Mouse (Mus musculus) fat pad, adult 2 months (tissue): ENCODE results near the gene Cyp46a1.

Experiments
- DNase-seq: peaks from one replicate; pipeline ENCODE4 v3.0.0-alpha.2; 2011; ENCODE audit warnings: low read depth, low spot score; ENCODE audit errors: extremely low read depth

Gene Cyp46a1

DNA sequence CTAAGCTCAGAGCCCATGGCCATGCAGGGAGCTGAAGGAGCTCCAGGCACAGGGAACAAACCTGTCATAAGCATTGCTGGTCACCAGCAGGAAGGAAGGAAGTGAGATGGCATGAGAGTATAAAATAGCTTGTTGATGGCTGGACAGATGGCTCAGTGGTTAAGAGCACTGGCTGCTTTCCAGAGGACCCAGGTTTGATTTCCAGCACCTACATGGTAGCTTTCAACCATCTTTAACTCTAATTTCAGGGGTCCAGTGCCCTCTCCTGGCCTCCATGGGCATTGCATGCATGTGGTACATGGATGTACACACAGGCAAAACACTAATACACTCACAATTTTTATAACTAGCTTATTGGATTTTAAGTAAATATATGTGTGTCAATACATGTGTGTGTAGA, 21.8 kb downstream of the Cyp46a1 start:
- no peak for DNase-seq

GRCm38 (mm10) chr12:108363796-108364195, 29.6 kb downstream of the Cyp46a1 start:
- no peak for DNase-seq

- peak; percentile 31 for DNase-seq
Measured at GRCm38 (mm10) chr12:108365340-108365739, 31.2 kb downstream of the Cyp46a1 start.

GRCm38 (mm10) chr12:108365868-108366267, 31.7 kb downstream of the Cyp46a1 start:
- peak; percentile 28 for DNase-seq

GRCm38 (mm10) chr12:108367909-108368308, 33.7 kb downstream of the Cyp46a1 start:
- DNase-seq: no peak

- no peak for DNase-seq
Measured at GRCm38 (mm10) chr12:108368921-108369320, 34.7 kb downstream of the Cyp46a1 start.

- no peak for DNase-seq
Measured at GRCm38 (mm10) chr12:108370596-108371428, 36.6 kb downstream of the Cyp46a1 start, which contains the start of gene Eml1. Gene Eml1, plus strand, starts transcription at chr12:108370957.

DNA sequence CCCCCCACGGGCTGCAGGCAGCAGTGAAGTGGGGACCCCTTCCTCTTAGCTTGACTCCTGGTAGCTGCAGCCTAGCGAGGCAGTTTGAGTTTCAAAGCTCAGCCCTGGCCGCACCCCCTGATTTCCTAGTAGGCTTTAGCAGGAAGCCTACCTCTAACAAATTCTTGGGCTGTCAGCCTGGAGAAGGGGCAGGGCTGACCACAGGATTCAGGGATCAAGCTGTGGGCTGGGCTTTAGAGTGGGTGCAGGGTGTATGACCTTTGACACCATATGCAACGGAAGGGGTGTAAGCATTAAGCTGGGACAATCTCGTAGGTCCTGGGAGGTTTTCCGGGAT, 37.2 kb downstream of the Cyp46a1 start:
- no peak for DNase-seq

DNA sequence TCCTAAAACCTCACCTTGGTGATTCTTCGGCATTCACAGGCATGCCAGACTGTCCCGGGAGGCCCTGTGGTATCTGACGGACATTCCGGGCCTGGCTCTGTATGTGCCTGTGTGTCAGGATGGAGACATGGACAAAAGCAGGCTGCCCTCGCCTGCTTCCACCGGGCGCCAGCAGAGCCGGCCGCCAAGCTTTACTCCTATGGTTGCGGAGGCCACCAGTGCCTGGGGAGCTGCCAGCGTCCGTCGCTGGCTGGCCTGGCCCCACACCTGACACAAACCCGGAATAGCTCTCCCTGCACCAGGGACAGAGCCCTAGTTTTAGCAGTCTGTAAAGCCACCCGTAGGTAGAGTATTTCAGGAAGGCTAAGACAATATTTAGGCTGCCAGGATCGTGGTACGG, 38.1 kb downstream of the Cyp46a1 start:
- no peak for DNase-seq

DNA sequence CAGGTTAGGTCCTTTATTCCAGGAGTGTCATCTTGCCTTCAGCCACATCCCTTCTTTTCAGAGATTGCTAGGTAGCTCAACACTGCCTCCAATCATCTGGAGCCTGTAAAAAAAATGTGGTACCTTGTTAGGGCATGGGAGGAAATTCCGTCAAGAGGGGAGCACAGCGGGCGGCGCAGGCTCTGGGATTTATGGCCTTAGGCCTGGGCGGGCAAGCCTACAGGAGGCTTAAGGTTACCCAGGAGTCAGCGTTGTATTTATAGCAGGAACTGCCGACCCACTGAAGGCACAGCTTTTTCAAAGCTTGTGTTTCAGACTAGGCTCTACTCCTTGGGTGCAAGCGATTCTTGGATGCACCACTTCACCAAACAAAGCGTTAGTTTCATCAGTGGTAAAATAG, 39.4 kb downstream of the Cyp46a1 start:
- no peak for DNase-seq

DNA sequence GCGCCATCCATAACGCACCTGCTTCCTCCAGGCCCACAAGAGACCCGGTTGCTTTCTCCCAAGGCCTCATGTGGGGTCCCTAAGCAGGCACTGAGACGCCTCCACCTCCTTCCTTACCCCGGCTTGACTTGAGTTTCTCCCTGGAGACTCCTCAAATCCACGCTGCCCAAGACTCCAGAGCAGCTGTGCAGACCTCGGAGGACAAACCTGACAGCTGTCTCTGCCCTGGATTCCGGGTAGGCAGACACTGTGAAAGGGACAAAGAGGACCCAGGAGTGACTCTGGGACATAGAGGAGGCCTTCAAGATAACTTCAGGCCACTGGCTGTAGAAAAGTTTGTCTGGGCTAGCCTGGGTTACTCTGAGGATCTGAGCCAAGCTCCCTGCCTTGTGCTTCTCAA, 40.5 kb downstream of the Cyp46a1 start:
- DNase-seq: no peak

DNA sequence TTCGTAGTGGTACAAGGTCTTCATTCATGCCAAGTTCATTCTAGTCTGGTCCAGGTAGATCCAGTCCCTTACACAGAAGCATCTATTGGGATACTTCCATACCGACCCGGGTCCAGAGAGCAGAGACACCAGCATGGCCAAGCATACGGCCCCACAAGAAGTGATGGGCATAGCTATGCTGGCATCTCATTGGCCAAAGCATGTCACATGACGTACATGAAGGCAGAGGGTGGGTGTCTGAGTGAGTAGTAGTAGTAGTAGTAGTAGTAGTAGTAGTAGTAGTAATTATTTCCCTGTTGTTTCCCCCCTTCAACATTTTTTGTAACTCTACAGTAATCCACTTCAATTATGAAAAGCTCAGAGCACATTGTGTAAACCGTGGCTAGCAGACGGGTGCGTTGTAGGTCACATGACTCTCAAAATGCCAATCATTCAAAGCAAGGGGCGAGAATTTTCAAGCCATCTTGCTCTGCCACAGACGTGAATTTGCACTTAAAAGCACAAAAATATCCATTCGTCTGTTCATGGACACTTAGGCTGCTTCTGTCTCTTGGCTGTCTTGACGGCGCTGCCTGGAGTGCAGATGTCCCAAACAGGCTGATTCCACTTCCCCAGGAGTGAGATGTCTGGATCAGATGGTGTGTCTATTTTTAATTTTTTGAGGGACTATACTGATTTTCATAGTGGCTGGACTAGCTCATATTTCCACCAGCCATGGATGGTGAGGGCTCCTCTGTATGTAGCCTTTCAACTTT, 44.4 kb downstream of the Cyp46a1 start:
- DNase-seq: no peak

GRCm38 (mm10) chr12:108386476-108387232, 52.5 kb downstream of the Cyp46a1 start:
- DNase-seq: no peak

DNA sequence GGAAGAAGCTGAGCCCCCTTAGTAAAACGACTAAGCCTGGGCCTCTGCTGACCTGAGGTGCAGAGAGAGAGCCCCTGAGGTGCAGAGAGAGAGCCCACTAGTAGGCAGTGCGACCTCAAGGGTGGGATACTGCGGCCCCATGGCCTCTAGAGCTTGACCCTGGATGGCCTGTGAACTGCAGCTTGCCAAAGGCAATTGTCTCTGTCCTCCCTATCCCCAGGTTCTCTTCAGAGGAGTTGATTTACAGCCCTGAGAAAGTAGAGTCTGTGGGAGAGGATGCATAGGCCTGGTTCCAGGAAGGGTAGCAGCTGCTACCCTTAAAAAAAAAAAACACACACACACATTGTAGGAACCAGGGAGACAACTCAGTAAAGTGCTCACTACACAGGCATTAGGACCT, 55.5 kb downstream of the Cyp46a1 start:
- DNase-seq: no peak

DNA sequence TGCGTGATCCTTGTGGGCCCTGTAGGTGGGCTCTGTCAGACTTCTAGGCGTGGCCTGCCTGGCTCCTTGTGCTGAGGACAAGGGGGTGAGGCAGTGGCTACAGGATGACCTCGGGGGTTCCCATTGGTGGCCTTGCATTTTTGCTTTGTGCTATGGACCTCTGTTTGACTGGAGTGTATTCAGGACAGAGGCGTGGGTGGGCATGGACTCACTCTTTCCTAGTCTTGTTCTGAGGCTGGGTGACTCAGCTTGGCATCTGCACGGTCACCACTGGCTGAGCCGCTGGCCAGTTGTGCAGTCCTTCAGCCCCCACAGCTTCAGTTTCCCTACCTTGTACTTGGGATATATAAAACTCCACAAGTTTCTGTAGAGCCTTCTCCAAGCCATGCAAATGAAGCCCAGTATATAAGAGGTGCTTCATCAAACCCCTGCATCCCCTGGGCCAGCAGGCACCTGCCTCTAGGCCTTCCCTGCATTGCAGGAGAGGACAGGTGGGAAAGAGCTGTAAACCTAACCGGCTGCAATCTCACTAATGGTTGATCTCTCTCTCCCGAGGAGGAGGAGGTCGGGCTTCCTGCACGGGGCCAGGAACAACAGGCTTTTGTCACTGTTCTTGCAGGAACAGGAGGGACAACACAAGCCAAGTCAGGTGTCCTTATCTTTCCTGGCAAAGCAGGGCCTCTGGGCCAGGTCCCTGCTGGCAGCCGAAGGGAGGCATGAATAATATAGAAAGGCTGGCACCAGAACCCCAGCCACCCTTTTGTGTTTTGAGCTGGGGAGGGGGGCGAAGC, 58.3 kb downstream of the Cyp46a1 start:
- peak; percentile 39 for DNase-seq

- no peak for DNase-seq
Measured at GRCm38 (mm10) chr12:108393082-108393481, 58.9 kb downstream of the Cyp46a1 start.

- DNase-seq: no peak
Measured at GRCm38 (mm10) chr12:108393637-108394036, 59.5 kb downstream of the Cyp46a1 start.

GRCm38 (mm10) chr12:108394534-108395284, 60.5 kb downstream of the Cyp46a1 start:
- no peak for DNase-seq

GRCm38 (mm10) chr12:108395285-108395660, 61.1 kb downstream of the Cyp46a1 start:
- DNase-seq: no peak
